Mouse (Mus musculus) hindbrain, embryonic 16.5 days (tissue): Measurements from ENCODE around the gene Hsf2. TPM values are rescaled to one million over a fixed set of nuclear protein-coding genes. Genes with fewer than 3 reads are reported as not detected.

Experiments
- polyA plus RNA-seq: library from polyadenylated mRNA; unstranded; fragments of >200 nt; fragmentation: Nextera tagmentation; extraction: Ambion mirVana; gene quantifications from 2 replicates; pipeline ENCODE4 v1.2.1, GENCODE M21; 2015

Hsf2 gene
- polyA plus RNA-seq, 1 experiment from 2014 or later = 35.6 TPM

Other genes with a start within 250 kb of the Hsf2 start
- 436 and 461 TPM in 2 replicates for gene Serinc1, start 46.1 kb downstream of the Hsf2 start, polyA plus RNA-seq
- gene Pkib, start 145.6 kb downstream of the Hsf2 start, polyA plus RNA-seq = 6.0 and 7.2 TPM in 2 replicates